Mouse (Mus musculus) central nervous system, embryonic 14 days (tissue): ENCODE results near the gene Hdgfl1. TPM values are rescaled to one million over a fixed set of nuclear protein-coding genes. Genes with fewer than 3 reads are reported as not detected.

ENCODE experiments used
- polyA plus RNA-seq: library from polyadenylated mRNA; depleted of rRNA; stranded (reverse); fragments of >200 nt; gene quantifications from 2 replicates; pipeline ENCODE4 v1.2.3, GENCODE M21; 2012; rRNA removed

Gene Hdgfl1
- polyA plus RNA-seq, result not detected in 2 replicates

DNA sequence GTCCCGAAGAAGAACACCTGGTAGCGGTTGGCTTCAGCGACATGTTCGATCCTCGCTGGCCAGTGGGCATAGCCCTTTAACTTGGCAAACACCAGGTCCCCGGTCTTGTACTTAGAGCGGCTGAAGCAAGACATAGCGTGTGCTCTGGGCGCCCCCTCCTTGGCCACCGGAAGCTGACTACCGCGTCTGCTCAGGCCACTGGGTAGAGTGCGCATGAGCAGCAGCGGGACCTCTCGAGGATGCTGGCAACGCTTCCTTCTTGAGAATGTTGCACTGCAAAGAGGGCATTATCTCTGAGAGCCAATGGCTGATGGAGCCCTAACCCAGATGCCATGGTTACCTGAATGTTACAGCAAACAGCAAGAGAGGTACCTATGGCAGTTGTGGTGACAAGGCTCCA, at the start of gene Hdgfl1:
TSS of gene Hdgfl1 (minus strand) at position 211 of the 400 bp plus-strand sequence.

